Mouse (Mus musculus): ENCODE data around the gene Kcnj1. TPM values are rescaled to one million over a fixed set of nuclear protein-coding genes. Genes with fewer than 3 reads are reported as not detected.

Gene Kcnj1
- polyA plus RNA-seq, 1 experiment = not detected

DNA sequence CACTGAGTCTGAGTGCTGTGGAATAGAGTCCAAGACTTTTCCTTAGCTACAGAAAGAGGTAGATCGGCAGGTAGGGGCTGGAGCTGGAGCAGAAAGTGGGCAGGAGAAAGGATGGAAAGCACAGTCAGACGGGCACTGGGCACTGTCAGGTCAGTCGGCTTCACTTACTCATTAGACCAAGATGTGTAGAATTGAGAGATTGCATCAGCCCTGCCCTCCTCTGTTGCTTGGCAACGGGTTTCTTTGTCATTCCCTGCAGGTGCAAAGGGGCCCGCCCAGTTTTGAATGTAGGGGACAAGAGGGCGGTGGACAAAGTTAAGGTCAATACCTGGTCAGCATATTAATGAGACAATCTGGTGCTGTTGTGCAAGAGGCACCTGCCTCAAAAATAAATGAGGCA is 2.9 kb upstream of the Kcnj1 start:
- Histone ChIP-seq H3K4me1 (ENCODE audit: control insufficient read depth, insufficient read depth, insufficient read length, low read length) (no peaks in the 10 kb centered on the region), H3K4me3 (ENCODE audit: low read depth, low read length) (no peak overlapping the region), H3K27me3 (ENCODE audit: control insufficient read depth, insufficient read depth, low read length) (no peaks in the 10 kb centered on the region), H3K27ac (ENCODE audit: insufficient read depth, low read depth, low read length) (no peak overlapping the region), H3K36me3 (ENCODE audit: control insufficient read depth, insufficient read depth, low read length) (no peaks in the 10 kb centered on the region)
- TF ChIP-seq CTCF (IDR thresholded peaks at IDR 0.05; ENCODE audit: extremely low read depth, insufficient read length, insufficient replicate concordance, low read depth, low read length) (no peak), POLR2A (IDR thresholded peaks at IDR 0.05; ENCODE audit: low read depth, low read length) (no peak)
- WGBS = 18% methylated on average over 6 of the region's 6 CpGs

DNA sequence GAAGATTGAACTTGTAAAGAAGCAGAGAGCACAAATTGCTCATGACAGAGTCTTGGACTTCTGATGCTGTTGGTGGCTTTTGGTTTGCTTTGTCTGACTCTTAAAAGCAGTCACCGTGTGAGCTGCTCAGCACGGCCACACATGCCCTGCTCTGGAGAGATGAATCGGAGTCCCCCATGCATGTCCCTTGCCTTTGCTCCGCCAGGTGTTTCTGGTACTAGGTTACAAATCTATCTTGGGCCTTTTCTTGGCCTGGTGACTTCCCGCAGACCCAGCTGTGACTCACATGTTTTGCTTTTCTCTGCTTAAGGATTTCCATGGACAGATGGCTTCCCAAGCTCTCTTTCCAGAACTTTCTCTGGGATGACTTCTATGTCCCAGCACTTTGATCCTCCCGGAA is 1.4 kb downstream of the Kcnj1 start:
- no peak overlapping the region for H3K4me3 ChIP-seq (ENCODE audit: low read depth, low read length)
- no peak overlapping the region for H3K27ac ChIP-seq (ENCODE audit: insufficient read depth, low read depth, low read length)

DNA sequence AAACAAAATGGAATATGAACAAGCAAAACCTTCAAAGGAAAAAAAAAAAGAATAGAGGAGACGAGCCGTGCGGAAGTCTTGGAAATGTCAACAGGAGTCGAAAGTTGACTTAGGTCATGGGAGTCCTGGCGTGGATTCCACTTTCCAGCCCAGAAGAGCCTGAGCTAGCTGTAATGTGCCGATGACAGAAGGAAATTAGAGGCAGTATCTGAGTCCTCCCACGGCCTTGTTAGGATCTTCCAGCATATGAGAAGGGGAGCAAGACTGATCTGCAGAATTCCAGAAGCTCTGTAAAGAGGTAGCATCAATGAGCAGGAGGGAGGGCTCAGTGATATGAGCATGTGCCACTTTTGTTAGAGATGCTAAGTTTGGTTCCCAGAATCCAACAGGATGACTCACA is 3.7 kb downstream of the Kcnj1 start:
- no peaks in the 10 kb centered on the region for H3K36me3 ChIP-seq (ENCODE audit: control insufficient read depth, insufficient read depth, low read length)
- no peaks in the 10 kb centered on the region for H3K27me3 ChIP-seq (ENCODE audit: control insufficient read depth, insufficient read depth, low read length)
- TF ChIP-seq CTCF (IDR thresholded peaks at IDR 0.05; ENCODE audit: extremely low read depth, insufficient read length, insufficient replicate concordance, low read depth, low read length) (no peak), POLR2A (IDR thresholded peaks at IDR 0.05; ENCODE audit: low read depth, low read length) (no peak)
- no peak overlapping the region for H3K27ac ChIP-seq (ENCODE audit: insufficient read depth, low read depth, low read length)
- 79% methylated on average over 7 of the region's 7 CpGs for WGBS
- no peaks in the 10 kb centered on the region for H3K4me1 ChIP-seq (ENCODE audit: control insufficient read depth, insufficient read depth, insufficient read length, low read length)
- no peak overlapping the region for H3K4me3 ChIP-seq (ENCODE audit: low read depth, low read length)

More for the DNA sequence above, 1.4 kb downstream of the Kcnj1 start:
- Histone ChIP-seq H3K36me3 (ENCODE audit: control insufficient read depth, insufficient read depth, low read length) (no peaks in the 10 kb centered on the region), H3K27me3 (ENCODE audit: control insufficient read depth, insufficient read depth, low read length) (no peaks in the 10 kb centered on the region), H3K4me1 (ENCODE audit: control insufficient read depth, insufficient read depth, insufficient read length, low read length) (no peaks in the 10 kb centered on the region)
- TF ChIP-seq CTCF (IDR thresholded peaks at IDR 0.05; ENCODE audit: extremely low read depth, insufficient read length, insufficient replicate concordance, low read depth, low read length) (no peak), POLR2A (IDR thresholded peaks at IDR 0.05; ENCODE audit: low read depth, low read length) (no peak)
- 94% methylated on average over 6 of the region's 6 CpGs for WGBS

DNA sequence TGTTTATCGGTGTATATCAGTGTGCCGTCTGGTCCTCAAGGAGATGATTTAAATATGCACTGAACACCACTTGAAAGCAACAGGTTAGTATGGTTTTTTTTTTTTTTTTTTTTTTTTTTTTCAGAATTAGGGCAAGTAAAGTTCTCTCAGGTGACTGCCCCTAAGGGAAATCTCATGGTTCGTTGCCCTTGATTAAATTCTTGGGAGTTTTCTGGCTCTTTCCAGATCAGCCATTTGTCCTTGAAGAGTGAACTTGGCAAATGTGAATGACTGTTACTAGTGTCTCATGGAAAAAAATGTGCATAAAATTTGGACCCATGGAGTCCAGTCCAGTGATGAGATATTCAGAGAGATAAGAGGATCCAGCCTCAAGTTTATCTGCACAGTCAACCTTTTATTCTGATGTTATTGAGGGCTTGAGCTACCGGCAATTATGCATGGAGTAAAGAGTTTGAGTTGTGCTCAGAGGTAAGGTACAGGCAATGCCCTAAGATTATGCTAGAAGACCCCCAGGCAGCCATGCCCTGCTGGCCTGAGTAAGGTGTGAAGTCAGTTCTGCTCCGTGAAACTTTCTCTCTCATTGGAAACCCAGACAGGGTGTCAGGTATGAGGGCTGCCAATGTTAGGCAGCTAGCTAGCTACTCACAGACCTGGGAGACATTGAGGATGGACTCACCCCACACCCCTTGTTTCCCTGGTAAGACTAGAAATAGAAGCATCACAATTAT is 4.7 kb downstream of the Kcnj1 start:
- H3K4me1 ChIP-seq (ENCODE audit: control insufficient read depth, insufficient read depth, insufficient read length, low read length) = no peaks in the 10 kb centered on the region
- no peaks in the 10 kb centered on the region for H3K27me3 ChIP-seq (ENCODE audit: control insufficient read depth, insufficient read depth, low read length)
- TF ChIP-seq POLR2A (IDR thresholded peaks at IDR 0.05; ENCODE audit: low read depth, low read length) (no peak), CTCF (IDR thresholded peaks at IDR 0.05; ENCODE audit: extremely low read depth, insufficient read length, insufficient replicate concordance, low read depth, low read length) (no peak)
- no peaks in the 10 kb centered on the region for H3K36me3 ChIP-seq (ENCODE audit: control insufficient read depth, insufficient read depth, low read length)
- no peak overlapping the region for H3K4me3 ChIP-seq (ENCODE audit: low read depth, low read length)
- H3K27ac ChIP-seq (ENCODE audit: insufficient read depth, low read depth, low read length) = no peak overlapping the region
- WGBS = 83% methylated on average over 5 of the region's 5 CpGs

DNA sequence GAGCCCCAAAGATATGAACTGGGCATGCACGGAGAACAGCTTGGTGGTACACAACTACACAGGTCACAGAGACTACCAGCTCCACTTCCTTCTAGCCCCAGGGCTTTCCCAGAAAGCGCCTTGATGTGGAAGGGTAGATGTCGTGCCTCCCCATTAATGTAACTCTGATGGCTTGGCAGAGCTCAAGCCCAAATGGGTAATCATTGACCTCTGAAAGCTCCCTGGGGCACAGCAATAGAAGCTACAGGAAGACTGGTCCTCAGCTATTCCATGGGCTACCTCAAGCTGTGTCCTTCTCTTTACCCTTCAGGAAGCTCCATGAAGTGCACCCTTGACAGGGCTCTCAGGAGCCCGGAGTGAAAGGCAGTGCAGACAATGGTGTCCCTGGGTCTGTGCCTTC is 12.6 kb downstream of the Kcnj1 start:
- no peak overlapping the region for H3K4me3 ChIP-seq (ENCODE audit: low read depth, low read length)
- no peaks in the 10 kb centered on the region for H3K4me1 ChIP-seq (ENCODE audit: control insufficient read depth, insufficient read depth, insufficient read length, low read length)
- no peak overlapping the region for H3K27ac ChIP-seq (ENCODE audit: insufficient read depth, low read depth, low read length)
- H3K27me3 ChIP-seq (ENCODE audit: control insufficient read depth, insufficient read depth, low read length) = no peaks in the 10 kb centered on the region
- H3K36me3 ChIP-seq (ENCODE audit: control insufficient read depth, insufficient read depth, low read length) = no peaks in the 10 kb centered on the region
- 78% methylated on average over 4 of the region's 4 CpGs for WGBS
- no peak for TF ChIP-seq CTCF (IDR thresholded peaks at IDR 0.05; ENCODE audit: extremely low read depth, insufficient read length, insufficient replicate concordance, low read depth, low read length)
- no peak for TF ChIP-seq POLR2A (IDR thresholded peaks at IDR 0.05; ENCODE audit: low read depth, low read length)

DNA sequence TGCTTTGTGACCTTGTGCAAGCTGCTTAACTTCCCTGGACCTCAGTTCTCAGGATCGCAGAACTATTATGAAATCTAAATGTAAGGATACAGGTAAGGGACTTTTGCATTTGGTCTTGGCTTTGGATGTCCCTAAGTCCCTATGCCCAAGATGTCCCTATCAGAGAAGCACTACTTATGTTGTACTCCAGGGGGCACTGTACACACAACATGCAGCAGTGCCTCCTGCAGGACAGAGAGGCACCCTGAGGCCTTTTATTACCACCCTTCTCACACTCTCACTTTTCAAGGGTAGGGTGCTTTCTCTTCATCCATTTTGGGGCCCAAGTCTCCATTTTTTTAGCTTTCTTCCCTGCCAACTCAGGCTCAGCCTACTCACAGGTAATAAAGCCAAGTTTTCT is 15.8 kb downstream of the Kcnj1 start:
- Histone ChIP-seq H3K4me1 (ENCODE audit: control insufficient read depth, insufficient read depth, insufficient read length, low read length) (no peaks in the 10 kb centered on the region), H3K4me3 (ENCODE audit: low read depth, low read length) (no peak overlapping the region), H3K27ac (ENCODE audit: insufficient read depth, low read depth, low read length) (no peak overlapping the region), H3K27me3 (ENCODE audit: control insufficient read depth, insufficient read depth, low read length) (no peaks in the 10 kb centered on the region), H3K36me3 (ENCODE audit: control insufficient read depth, insufficient read depth, low read length) (no peaks in the 10 kb centered on the region)
- TF ChIP-seq POLR2A (IDR thresholded peaks at IDR 0.05; ENCODE audit: low read depth, low read length) = no peak
- TF ChIP-seq CTCF (IDR thresholded peaks at IDR 0.05; ENCODE audit: extremely low read depth, insufficient read length, insufficient replicate concordance, low read depth, low read length) = peak; percentile 59; the same call in 1 of the 2 replicates
- WGBS = 90% methylated on average over 1 of the region's 1 CpGs

DNA sequence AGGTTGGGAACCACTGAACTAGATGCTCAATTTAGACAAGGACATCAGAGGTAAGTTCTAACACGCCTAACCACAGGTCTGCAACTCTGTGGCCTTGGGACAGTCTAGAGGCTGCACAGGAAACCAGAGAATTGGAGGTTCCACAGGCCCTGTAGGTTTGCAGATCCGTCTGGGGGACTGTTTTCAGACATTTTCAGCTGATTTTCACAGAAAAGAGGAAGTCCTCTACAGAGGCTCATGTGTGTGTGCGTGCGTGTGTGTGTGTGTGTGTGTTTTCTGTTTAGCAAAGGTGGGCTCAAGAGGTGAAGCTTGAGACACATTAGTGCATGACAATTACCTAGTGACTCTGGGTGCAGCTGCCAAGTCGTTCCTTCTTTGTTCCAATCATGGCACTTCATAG is 18.8 kb downstream of the Kcnj1 start:
- no peaks in the 10 kb centered on the region for H3K36me3 ChIP-seq (ENCODE audit: control insufficient read depth, insufficient read depth, low read length)
- H3K27me3 ChIP-seq (ENCODE audit: control insufficient read depth, insufficient read depth, low read length) = no peaks in the 10 kb centered on the region
- no peaks in the 10 kb centered on the region for H3K4me1 ChIP-seq (ENCODE audit: control insufficient read depth, insufficient read depth, insufficient read length, low read length)
- TF ChIP-seq CTCF (IDR thresholded peaks at IDR 0.05; ENCODE audit: extremely low read depth, insufficient read length, insufficient replicate concordance, low read depth, low read length) (no peak), POLR2A (IDR thresholded peaks at IDR 0.05; ENCODE audit: low read depth, low read length) (no peak)
- 69% methylated on average over 5 of the region's 5 CpGs for WGBS
- no peak overlapping the region for H3K4me3 ChIP-seq (ENCODE audit: low read depth, low read length)
- H3K27ac ChIP-seq (ENCODE audit: insufficient read depth, low read depth, low read length) = no peak overlapping the region

Data from small intestine, adult 2 months (tissue).